Mouse (Mus musculus) midbrain, embryonic 11.5 days (tissue): Measurements from ENCODE around the gene Olfr539. TPM values are rescaled to one million over a fixed set of nuclear protein-coding genes. Genes with fewer than 3 reads are reported as not detected.

Experiments used
- ATAC-seq: fragments of 200-750 bp; cut with Nextera tagmentation; 2 replicates; pipeline ENCODE4 v1.8.0; 2017; ENCODE audit warnings: moderate TSS enrichment, moderate library complexity; ENCODE audit not compliant: low FRiP score
- DNase-seq: peaks from one replicate; pipeline ENCODE4 v3.0.0; 2015; ENCODE audit warnings: low spot score; ENCODE audit errors: missing footprints
- H3K27ac ChIP-seq: fragments of 300-500 bp; sonication (generic); 2 replicates; pipeline ENCODE4 v1.5.1; 2014; ENCODE audit warnings: low read depth, low read length
- H3K27me3 ChIP-seq: fragments of 300-500 bp; sonication (generic); 2 replicates; pipeline ENCODE4 v1.6.1; 2014; ENCODE audit warnings: mild to moderate bottlenecking, low read length, moderate library complexity, mixed read lengths; ENCODE audit not compliant: control insufficient read depth, insufficient read depth
- H3K36me3 ChIP-seq: fragments of 300-500 bp; sonication (generic); 2 replicates; pipeline ENCODE4 v1.6.1; 2014; ENCODE audit warnings: mild to moderate bottlenecking, low read length, moderate library complexity, mixed read lengths; ENCODE audit not compliant: control insufficient read depth, insufficient read depth
- H3K4me1 ChIP-seq: fragments of 300-500 bp; sonication (generic); 2 replicates; pipeline ENCODE4 v1.6.1; 2014; ENCODE audit warnings: low read length; ENCODE audit not compliant: control insufficient read depth, insufficient read depth
- H3K4me2 ChIP-seq: fragments of 300-500 bp; sonication (generic); 2 replicates; pipeline ENCODE4 v1.6.1; 2014; ENCODE audit warnings: mild to moderate bottlenecking, moderate library complexity
- H3K4me3 ChIP-seq: fragments of 300-500 bp; sonication (generic); 2 replicates; pipeline ENCODE4 v1.5.1; 2014; ENCODE audit warnings: low read depth, low read length
- H3K9ac ChIP-seq: fragments of 300-500 bp; sonication (generic); 2 replicates; pipeline ENCODE4 v1.6.1; 2014; ENCODE audit warnings: low read length
- H3K9me3 ChIP-seq: fragments of 300-500 bp; sonication (generic); 2 replicates; pipeline ENCODE4 v1.6.1; 2016; ENCODE audit warnings: low read length; ENCODE audit not compliant: control insufficient read depth
- WGBS: fragments of 180-500 bp; shearing (Covaris S2); extraction: QIAGEN DNeasy Blood & Tissue Kit; methylation state at CpG from one replicate; pipeline ENCODE4 v1.1.7; 2014; 5-methylcytosine and 5-hydroxymethylcytosine counted together
- polyA plus RNA-seq: library from polyadenylated mRNA; unstranded; fragments of >200 nt; fragmentation: Nextera tagmentation; extraction: Ambion mirVana; gene quantifications from 2 replicates; pipeline ENCODE4 v1.2.1, GENCODE M21; 2014

The Olfr539 gene
- polyA plus RNA-seq, 1 experiment from 2014 or later, result not detected

DNA sequence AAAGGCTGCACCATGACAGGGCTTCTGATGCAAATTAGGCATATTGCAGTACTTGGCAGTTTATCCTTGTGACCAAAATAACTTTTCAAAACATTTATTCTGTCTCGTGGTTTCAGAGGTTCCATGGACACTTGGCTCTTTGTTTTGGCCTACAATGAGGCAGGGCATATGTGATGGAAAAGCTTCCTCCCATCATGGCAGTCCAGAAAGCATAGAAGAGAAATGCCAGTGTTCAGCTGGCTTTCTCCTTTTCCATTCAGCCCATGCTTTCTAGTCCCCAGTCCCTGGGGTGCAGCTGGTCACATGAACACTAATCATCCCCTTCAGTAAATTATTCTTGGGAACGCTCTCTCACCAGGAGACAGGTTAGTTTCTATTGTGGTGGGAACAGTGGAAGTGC, 46.6 kb downstream of the Olfr539 start:
- DNase-seq (no peak), ATAC-seq (no peak)
- no peak overlapping the region for H3K9ac ChIP-seq
- no peaks in the 10 kb centered on the region for H3K36me3 ChIP-seq
- 40% methylated on average over 2 of the region's 2 CpGs for WGBS
- no peaks in the 10 kb centered on the region for H3K27me3 ChIP-seq
- H3K4me2 ChIP-seq, result no peak overlapping the region
- no peaks in the 10 kb centered on the region for H3K4me1 ChIP-seq
- no peak overlapping the region for H3K4me3 ChIP-seq
- H3K9me3 ChIP-seq, result no peaks in the 10 kb centered on the region
- no peak overlapping the region for H3K27ac ChIP-seq

DNA sequence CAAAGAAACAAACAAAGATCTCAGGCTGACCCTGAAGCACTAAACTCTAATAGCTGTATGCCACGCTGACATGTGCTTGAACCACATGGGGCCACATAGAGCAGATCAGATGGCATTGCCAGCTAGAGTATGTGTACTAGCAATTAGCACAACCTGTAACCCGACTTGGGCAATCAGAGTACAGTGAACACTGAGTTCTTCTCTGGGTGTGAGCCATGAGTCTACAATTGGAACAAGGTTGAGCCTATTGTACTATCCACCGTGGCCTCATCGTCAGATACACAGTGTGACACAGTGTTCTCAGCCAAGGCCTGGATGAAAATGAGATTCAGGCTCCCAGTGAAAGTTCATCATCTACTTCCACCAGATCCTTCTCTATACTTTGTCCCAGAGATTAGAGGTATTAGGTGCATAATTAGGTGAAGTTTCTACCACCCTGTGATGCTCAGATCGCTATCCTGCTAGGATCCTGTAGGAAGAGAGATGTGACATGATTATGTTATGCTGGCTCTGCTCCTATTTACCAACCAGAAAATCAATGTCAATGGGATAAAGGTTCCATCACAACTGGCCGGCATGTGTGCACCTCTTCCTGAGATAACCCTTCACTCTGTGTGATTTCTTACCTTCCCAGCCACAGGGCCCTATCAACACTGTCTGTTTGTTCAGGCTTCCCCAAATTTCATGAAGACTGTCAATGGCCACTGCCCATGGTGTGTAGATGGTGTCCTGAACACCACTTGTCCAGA, 48.0 kb downstream of the Olfr539 start:
- DNase-seq, result no peak
- no peaks in the 10 kb centered on the region for H3K9me3 ChIP-seq
- H3K27me3 ChIP-seq, result no peaks in the 10 kb centered on the region
- H3K4me2 ChIP-seq, result no peak overlapping the region
- H3K4me3 ChIP-seq, result no peak overlapping the region
- no peak overlapping the region for H3K27ac ChIP-seq
- ATAC-seq, result no peak
- no peak overlapping the region for H3K9ac ChIP-seq
- no peaks in the 10 kb centered on the region for H3K4me1 ChIP-seq
- 80% methylated on average over 6 of the region's 6 CpGs for WGBS
- H3K36me3 ChIP-seq, result no peaks in the 10 kb centered on the region

DNA sequence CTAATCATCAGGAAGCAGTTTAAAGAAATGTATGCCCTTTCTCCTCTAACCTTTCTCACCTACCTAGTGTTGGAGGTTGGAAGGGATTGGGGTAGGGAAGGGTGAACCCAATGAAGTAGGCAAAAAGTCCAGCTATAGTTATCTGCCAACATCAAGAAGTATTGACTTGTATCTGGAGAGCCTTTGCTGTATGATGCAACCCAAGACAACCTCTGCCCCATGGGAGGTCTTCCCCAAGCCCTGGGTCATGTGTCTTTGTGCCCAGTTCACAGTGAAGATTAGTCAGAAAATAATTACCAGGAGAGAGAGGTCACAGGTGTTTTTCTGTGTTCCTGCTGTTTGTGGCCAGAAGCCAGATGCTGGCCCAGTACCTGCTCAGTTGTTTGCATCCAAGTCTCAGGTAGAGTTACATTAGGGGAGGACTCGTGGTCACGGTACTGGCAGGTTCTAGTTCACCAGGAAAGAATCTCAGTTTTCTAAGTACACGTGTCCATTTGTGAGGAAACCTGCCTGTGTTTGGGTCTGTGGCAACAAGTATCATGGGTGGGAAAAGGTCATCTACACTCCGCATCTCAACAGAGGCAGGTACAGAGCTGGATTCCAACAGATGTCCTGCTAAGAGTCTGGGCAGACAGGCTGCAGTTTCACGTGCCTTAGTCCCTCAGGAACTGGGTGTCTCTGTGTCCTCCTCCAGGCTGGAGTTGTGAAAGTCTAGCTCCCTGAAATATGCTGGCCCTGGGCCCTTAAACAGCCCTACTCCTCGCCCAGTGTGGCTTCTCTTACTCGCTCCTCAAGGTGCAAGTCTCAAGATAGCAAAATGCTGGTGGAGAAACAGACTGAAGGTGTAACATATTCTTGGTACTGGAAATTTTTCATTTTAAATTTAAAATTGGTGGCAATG, 57.7 kb downstream of the Olfr539 start:
- Histone ChIP-seq H3K4me3 (no peak overlapping the region), H3K4me2 (no peak overlapping the region), H3K27ac (no peak overlapping the region), H3K27me3 (no peaks in the 10 kb centered on the region), H3K36me3 (no peaks in the 10 kb centered on the region), H3K9ac (no peak overlapping the region), H3K4me1 (no peaks in the 10 kb centered on the region), H3K9me3 (no peaks in the 10 kb centered on the region)
- ATAC-seq (no peak), DNase-seq (no peak)
- WGBS, result 84% methylated on average over 7 of the region's 7 CpGs

DNA sequence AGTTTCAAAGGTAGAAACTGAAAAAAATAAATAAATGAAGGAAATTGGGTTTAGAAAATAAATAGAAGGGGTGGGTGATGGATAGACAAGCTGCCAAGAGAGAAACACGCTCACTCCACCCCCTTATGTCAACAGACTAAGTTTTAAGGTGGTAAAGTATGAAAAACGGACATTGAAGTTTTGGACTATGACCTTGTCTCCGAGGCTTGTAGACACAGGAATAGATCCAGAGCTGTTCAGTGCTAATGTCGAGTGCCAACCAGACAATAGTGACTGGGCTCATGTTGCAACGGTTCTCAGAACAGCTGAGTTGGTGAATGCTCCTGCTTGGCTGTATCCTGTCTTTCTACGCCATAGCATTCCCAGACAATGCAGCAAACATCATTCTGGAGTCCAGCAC, 61.4 kb downstream of the Olfr539 start:
- H3K27me3 ChIP-seq, result no peaks in the 10 kb centered on the region
- H3K27ac ChIP-seq, result no peak overlapping the region
- no peaks in the 10 kb centered on the region for H3K9me3 ChIP-seq
- ATAC-seq (no peak), DNase-seq (no peak)
- WGBS, result 85% methylated on average over 6 of the region's 6 CpGs
- no peak overlapping the region for H3K9ac ChIP-seq
- no peak overlapping the region for H3K4me3 ChIP-seq
- H3K4me2 ChIP-seq, result no peak overlapping the region
- H3K4me1 ChIP-seq, result no peaks in the 10 kb centered on the region
- H3K36me3 ChIP-seq, result no peaks in the 10 kb centered on the region

DNA sequence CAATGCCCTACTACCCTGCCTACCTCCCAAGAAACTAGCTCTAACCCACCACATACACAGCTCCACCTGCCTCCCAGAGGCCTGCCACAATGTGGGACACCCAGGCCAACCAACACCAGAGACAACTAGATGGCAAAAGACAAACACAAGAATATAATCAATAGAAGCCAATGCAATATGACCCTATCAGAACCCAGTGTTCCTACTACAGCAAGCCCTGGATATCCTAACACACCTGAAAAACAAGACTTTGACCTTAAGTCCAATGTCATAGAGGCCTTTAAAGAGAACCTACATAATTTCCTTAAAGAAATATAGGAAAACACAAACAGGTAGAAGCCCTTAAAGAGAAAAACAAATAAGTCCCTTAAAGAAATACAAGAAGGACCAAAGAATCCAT, 65.8 kb downstream of the Olfr539 start:
- Histone ChIP-seq H3K9ac (no peak overlapping the region), H3K36me3 (no peaks in the 10 kb centered on the region), H3K27me3 (no peaks in the 10 kb centered on the region), H3K4me2 (no peak overlapping the region), H3K4me3 (no peak overlapping the region), H3K9me3 (no peaks in the 10 kb centered on the region), H3K27ac (no peak overlapping the region), H3K4me1 (no peaks in the 10 kb centered on the region)
- ATAC-seq, result no peak
- no peak for DNase-seq

Other genes starting within 250 kb of the Olfr539 start
- gene Olfr532, start 238.3 kb upstream of the Olfr539 start, polyA plus RNA-seq, result not detected in 2 replicates
- not detected in 2 replicates for gene Olfr533, start 196.6 kb upstream of the Olfr539 start, polyA plus RNA-seq
- gene Olfr535, start 175.7 kb upstream of the Olfr539 start, polyA plus RNA-seq, result not detected in 2 replicates
- gene Olfr536, start 152.5 kb upstream of the Olfr539 start, polyA plus RNA-seq, result not detected in 2 replicates
- not detected in 2 replicates for gene Olfr538, start 92.0 kb upstream of the Olfr539 start, polyA plus RNA-seq
- gene Olfr46, start 58.7 kb upstream of the Olfr539 start, polyA plus RNA-seq, result 0.04 TPM in 1 of 2 replicates, not detected in the other
- not detected in 2 replicates for gene Olfr61, start 31.0 kb upstream of the Olfr539 start, polyA plus RNA-seq
- gene Olfr53, start 13.5 kb upstream of the Olfr539 start, polyA plus RNA-seq, result not detected in 2 replicates
- not detected in 2 replicates for gene Olfr45, start 22.0 kb downstream of the Olfr539 start, polyA plus RNA-seq
- gene Olfr541, start 37.3 kb downstream of the Olfr539 start, polyA plus RNA-seq, result not detected in 2 replicates
- gene Cyp2e1, start 103.8 kb downstream of the Olfr539 start, polyA plus RNA-seq, result not detected in 2 replicates
- 0.12 TPM in 1 of 2 replicates, not detected in the other for gene Syce1, start 127.9 kb downstream of the Olfr539 start, polyA plus RNA-seq
- gene Zfp941, start 162.2 kb downstream of the Olfr539 start, polyA plus RNA-seq, result 5.4 and 7.1 TPM in 2 replicates
- gene Urah, start 175.1 kb downstream of the Olfr539 start, polyA plus RNA-seq, result not detected in 2 replicates
- gene Scgb1c1, start 185.6 kb downstream of the Olfr539 start, polyA plus RNA-seq, result not detected in 2 replicates
- not detected in 2 replicates for gene Odf3, start 187.9 kb downstream of the Olfr539 start, polyA plus RNA-seq
- gene Gm45785, start 196.4 kb downstream of the Olfr539 start, polyA plus RNA-seq, result not detected in 2 replicates
- 60.4 and 65.5 TPM in 2 replicates for gene Ric8a, start 197.0 kb downstream of the Olfr539 start, polyA plus RNA-seq
- 23.9 and 25.3 TPM in 2 replicates for gene Bet1l, start 197.6 kb downstream of the Olfr539 start, polyA plus RNA-seq
- gene Psmd13, start 222.0 kb downstream of the Olfr539 start, polyA plus RNA-seq, result 173 and 182 TPM in 2 replicates
- 18.4 and 21.6 TPM in 2 replicates for gene Sirt3, start 222.4 kb downstream of the Olfr539 start, polyA plus RNA-seq
- gene Cox8b, start 240.5 kb downstream of the Olfr539 start, polyA plus RNA-seq, result not detected in 2 replicates